Mouse (Mus musculus): ENCODE measurements around the gene Phactr3. TPM values are rescaled to one million over a fixed set of nuclear protein-coding genes. Genes with fewer than 3 reads are reported as not detected.
A peak's percentile ranks its signal among the peaks of the same experiment; 100 is the strongest.

Phactr3 gene
- total RNA-seq, 2 experiments from 2014 or later: 1.9 TPM

DNA sequence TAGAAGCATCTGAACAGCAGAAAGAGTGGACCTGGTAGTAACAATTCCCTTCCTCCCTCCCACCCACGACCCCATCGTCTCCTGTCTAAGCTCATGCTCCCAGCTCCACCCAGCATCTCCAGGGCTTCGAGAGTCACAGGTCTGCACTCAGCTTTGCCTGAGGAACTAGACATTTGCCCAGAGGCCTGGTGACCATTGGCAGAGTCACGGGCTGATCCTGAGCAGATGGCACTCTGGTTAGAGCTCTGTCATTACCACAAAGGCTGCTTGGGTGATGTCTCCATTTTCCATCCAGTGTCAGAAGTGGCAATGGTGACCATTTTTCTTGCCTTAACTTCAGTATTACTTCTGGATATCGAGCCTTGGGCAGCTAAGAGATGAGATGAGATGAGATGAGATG is 127.1 kb downstream of the Phactr3 start:
- DNase-seq: no peak
- intact Hi-C loops (cut with DNase I): loop anchor here (5.0 kb wide), 2 partner anchors 39 to 109 kb away; no protein-coding TSS in a partner anchor

DNA sequence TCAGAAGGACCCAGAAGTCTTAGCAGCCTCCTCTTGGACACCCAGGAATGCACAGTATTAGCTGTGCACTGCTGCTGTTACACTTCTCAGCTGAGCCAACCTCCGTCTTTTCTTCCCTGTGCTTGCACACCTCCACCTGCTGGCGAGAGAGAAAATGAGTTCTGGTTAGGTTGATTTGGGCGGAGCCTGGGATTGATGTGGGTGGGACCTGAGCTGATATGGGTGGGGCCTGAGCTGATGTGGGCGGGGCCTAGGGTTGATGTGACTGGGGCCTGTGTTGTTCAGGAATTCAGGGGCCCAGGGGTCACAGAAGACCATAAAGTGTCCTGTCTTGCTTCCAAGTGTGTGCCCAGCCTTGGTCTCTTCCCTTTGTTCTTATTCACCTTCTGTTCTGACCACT is 128.0 kb downstream of the Phactr3 start:
- DNase-seq: peak in 1 of 2 experiments; percentile 41

DNA sequence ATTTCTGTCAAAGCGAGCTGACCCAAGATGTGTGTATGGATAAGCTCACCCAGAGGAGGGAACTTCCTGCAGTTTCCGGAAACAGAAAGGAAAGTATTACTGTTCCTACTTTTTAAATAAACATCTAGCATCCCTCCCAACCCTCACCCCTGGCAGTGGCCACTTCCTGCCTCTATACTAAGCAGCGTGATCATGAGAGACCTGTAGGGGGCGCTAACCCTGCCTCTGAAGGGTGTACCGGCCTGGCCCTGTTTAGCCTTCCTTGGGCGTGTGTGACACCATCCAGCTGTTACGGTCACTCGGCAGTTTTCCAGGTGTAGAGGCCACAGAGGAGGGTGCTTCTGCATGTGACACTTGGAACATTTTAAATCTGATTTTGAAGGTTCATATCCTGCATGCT is 128.5 kb downstream of the Phactr3 start:
- peak in 1 of 2 experiments; percentile 14 for DNase-seq
- intact Hi-C loops (cut with DNase I): loop anchor here (5.0 kb wide), 2 partner anchors 40 to 110 kb away; no protein-coding TSS in a partner anchor

More for the DNA sequence above, 128.0 kb downstream of the Phactr3 start:
- intact Hi-C loops (cut with DNase I): loop anchor here (5.0 kb wide), 2 partner anchors 39 to 109 kb away; no protein-coding TSS in a partner anchor

DNA sequence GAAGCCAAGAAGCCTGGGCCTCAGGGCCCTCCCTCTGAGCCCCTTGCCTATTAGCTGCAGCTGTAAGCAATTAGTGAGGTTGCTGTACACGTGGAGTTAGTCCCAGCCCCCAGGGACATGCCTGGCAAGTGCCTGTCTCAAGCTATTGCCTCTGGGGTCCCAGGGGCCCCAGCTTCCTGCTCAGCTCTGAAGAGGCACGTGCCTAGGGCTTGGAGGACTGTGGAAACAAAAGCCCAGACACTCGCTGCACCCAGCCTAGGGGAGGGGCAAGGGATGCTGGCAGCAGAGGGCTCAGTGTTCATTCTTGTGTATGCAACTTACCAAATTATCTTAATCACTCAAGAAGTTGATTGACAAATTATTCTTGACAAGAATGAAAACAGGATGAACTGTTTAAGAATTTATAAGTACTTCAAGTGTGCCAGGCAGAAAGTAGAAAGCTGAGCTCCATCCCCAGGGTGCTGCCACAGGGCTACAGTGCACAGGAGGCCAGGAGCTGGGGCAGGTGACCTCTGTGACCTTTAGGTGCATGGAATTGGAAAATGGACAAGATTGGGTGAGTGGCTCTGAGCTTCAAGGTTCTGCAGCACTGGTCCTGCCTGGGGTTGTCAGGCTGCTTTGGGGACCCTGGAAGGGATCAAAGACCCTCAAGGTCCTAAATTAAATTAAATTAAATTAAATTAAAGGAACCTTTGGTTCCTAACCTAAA is 138.5 kb downstream of the Phactr3 start:
- intact Hi-C loops (cut with DNase I): no loop called here
- DNase-seq: no peak

DNA sequence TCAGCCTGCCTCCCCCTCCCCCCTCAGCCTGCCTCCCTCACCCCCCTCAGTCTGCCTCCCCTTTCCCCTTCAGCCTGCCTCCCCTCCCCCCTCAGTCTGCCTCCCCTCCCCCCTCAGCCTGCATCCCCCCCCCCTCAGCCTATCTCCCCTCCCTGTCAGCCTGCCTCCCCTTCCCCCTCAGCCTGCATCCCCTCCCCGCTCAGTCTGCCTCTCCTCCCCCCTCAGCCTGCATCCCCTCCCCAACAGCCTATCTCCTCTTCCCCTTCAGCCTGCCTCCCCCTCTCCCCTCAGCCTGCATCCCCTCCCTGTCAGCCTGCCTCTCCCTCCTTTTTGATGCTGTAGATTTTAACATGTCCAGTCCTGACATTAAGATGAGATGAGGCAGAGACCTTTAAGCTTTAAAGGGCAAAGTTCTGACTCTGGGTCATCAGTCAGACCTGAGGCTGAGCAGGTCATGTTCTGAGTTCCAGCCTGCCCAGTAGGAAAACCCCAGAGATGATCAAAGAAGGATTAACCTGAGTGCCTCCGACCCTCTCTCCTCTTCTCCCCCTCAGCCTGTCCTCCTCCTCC is 139.3 kb downstream of the Phactr3 start:
- intact Hi-C loops (cut with DNase I): no loop called here
- DNase-seq: no peak

DNA sequence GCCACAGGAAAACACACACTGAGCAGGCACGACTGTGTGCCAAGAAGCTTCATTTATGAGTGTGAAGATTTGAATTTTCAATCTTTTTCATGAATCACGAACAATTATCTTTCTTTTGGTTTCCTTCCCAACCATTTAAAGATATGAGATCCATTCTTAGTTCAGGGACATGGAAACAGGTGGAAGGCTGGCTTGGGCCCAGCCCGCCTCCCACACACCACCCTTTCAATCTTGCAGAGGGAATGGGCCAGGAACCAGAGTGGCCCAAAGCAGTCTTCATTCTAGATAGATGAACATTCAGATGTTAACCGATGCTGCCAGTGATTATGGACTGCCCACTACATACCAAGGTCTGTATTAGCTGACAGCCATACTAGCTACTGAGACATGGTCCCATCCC is 144.3 kb downstream of the Phactr3 start:
- intact Hi-C loops (cut with DNase I): no loop called here
- DNase-seq: no peak

DNA sequence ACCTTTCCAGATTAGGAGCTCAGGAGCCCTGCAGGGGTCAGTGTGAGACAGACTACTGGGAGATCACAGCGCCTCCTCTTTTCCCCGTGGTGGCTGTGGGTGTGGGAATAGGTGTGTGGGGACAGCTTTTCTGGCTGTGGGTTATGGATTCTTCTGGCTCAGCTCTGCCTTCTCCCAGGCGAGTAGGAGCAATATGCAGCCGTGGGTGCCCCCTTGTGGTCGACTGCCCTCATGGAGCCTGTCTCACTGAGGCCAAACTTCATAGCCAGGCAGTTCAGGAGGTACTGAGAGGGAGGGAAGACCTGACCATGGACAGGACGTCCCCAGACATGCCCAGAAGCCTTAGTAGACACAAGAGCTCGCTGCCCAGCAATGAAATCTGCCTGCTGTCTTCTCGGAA is 145.6 kb downstream of the Phactr3 start:
- intact Hi-C loops (cut with DNase I): loop anchor here (1.0 kb wide), 2 partner anchors 127 to 163 kb away; no protein-coding TSS in a partner anchor

DNA sequence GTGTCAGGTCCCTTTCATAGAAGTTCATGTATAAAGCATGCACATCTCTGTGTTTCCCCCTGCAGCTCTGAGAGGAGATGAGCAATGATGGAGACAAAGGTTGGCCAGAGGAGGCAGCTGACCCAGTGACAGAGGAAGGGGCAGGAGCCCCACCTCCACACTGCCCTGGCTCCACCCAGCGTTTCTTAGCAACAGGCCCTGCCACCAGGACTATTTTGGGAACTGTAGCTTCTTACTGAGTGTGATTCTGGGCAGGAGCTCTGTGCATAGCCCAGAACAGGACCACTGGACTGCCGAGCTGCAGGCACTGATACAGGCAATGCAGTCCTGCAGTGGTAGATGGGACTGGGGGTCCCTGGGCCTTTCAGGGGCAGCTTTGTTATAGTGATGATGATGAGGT is 146.7 kb downstream of the Phactr3 start:
- DNase-seq: peak; percentile 46 to 51
- intact Hi-C loops (cut with DNase I): no loop called here

More for the DNA sequence above, 145.6 kb downstream of the Phactr3 start:
- DNase-seq: peak; percentile 82 to 89

DNA sequence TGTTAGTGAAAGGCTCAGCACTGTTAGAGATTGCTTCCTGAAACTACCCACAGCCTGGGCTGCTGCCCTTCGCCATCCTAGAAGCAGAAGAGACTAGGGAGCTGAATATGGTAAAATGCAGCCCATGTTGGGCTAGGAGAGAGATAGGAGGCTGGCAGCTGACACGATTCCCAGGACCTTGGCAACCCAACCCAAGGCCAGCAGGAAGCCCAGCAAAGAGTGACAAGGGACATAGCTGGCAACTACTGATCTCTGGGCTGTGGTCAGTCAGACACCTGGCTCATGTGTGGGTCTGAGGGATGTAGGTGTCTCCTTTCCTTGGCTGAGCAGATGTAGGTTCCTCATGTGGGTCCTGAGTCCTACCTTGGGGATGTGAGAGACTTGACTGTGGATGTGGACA is 152.0 kb downstream of the Phactr3 start:
- intact Hi-C loops (cut with DNase I): no loop called here
- DNase-seq: no peak

DNA sequence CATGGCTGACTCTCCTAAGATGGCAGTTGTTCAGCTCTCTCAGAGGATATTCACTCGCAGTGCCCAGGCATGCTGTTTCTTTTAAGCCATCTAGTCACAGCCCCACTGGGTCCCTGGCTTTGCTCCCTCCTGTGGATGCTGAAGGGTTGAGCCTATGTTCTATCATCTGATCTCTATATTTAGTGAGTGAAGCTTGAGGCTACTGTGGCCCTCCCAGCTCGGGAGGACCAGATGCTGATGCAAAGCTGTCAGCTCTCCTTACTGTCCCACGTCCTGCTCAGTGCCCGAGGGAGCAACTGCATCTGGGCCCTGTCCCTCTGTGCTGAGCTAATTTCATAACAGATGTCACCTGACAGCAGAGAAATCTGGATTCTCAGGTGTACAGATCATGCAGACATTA is 153.6 kb downstream of the Phactr3 start:
- no peak for DNase-seq
- intact Hi-C loops (cut with DNase I): no loop called here

DNA sequence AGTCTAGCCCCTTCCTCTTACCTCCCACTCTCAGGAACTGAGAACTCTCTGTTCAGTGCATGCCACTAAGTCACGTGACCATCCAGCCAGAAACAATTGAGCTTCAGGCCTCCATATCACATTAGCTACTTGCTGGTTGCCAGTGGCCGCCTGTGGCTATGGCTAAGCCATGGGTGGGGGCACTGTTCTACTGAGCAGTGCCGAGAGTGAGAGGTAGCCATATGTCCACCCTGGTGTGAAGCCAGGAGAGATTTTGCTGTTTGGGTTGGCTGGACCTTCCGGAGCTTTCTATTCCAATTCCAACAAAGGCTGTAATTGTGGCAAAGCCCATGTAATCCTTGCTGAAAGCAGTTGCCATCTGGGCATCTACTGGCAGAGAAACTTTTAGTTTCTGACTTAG is 155.4 kb downstream of the Phactr3 start:
- intact Hi-C loops (cut with DNase I): no loop called here
- no peak for DNase-seq

DNA sequence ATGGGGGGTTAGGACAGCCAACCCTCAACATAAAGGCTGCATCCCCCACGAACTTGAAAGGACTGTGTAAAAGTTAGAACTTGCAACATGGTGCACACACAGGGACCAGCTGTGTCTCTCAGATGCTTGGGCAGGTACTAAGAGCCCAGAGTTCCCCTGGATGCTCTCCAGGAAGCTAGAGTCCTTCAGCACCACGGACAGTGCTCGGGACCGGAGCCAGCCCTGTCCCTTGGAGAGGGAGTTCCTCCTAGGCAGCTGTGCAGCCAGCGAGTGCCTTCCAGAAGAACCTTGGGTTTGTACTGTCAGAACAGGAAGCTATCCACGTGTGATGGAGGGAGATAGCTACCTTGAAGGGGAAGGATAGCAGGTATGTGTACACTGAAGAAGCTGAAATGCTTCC is 158.4 kb downstream of the Phactr3 start:
- intact Hi-C loops (cut with DNase I): no loop called here
- DNase-seq: peak; percentile 85 to 88

DNA sequence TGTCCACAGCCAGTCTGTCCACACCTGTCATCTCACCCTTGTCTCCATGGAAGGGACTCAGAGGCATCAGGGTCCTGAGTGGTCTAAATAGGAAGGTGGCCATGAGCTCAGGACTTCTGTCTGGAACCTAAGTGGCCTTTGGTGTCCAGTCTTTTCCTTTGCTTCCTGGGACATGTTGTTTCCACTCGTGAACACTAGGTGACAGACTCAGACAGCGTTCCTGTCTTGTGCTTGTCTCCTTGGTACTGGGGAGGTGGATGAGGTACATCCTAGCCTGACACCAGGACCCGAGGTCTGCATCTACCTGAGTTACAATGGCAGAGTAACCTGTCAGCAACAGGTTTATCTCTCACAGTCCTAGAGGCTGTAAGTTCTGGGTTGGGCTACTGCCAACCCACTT is 162.4 kb downstream of the Phactr3 start:
- no peak for DNase-seq
- intact Hi-C loops (cut with DNase I): no loop called here

DNA sequence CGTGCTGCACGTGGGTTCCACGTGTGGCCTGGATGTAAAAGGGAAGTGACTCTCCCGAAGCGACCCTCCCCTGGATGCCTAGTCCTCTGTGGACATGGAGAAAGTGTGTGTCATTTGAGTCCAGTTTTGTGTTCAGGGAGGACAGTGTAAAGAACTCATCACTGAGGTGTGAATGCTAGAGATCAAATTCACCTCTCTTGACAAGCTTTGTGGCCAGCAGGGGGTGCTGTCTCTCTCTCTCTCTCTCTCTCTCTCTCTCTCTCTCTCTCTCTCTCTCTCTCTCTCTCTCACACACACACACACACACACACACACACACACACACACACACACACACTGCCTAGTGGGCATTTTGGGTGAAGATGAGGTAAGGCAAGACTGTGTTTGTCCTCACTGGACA is 168.5 kb downstream of the Phactr3 start:
- intact Hi-C loops (cut with DNase I): loop anchor here (2.0 kb wide), 1 partner anchor 52 kb away; no protein-coding TSS in a partner anchor
- DNase-seq: peak in 1 of 2 experiments; percentile 45

DNA sequence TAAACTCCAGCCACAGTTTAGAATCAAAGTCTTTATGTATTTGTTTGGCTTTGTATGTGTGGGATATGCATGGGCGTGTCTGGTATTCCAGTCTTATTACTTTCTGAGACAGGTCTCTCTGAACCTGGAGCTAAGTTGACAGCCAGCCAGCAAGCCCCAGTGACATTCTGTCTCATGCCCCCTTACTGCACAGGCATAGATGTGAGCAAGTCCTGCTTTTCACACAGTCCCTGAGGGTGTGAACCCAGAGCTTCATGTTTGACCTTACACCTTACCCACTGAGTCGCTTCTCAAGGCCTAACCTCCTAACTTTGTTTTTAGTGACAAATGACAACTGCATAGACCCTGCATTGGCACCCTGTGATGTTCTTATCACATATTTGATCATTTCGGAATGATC is 169.9 kb downstream of the Phactr3 start:
- DNase-seq: no peak

DNA sequence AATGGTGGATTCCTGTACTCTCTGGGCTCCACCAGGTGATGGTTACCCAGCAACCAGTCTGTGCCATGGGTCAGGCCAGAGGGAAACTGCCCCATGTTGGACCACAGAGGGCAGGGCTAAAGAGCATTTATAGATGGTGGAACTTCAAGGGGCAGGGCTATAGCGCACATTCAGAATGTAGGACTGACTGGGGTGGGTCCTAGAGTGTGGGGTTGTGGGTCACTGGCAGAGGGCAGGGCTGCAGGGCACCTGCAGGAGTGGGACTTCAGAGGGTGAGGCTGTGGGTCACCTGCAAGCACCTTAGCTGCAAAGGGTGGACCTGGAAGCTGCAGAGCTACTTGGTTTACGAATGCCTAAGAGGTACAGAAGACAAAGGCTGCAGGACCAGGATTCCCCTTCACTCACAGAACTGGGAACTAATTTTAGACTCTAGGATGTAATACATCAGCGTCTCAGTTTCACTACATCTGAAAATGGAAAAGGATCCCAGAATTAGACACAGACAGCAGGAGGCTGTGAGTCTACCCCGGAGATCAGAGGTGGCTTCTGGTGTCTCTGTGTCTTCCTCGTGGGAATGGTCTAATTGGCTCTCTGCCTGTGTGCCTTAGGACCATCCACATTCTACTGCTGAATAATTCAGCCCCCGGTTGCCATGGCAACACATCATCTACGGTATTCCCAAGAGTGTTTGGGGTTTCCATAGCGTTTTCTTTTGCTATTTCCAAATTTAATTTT is 184.8 kb downstream of the Phactr3 start:
- no peak for DNase-seq
- intact Hi-C loops (cut with DNase I): no loop called here

More for the DNA sequence above, 169.9 kb downstream of the Phactr3 start:
- intact Hi-C loops (cut with DNase I): no loop called here

DNA sequence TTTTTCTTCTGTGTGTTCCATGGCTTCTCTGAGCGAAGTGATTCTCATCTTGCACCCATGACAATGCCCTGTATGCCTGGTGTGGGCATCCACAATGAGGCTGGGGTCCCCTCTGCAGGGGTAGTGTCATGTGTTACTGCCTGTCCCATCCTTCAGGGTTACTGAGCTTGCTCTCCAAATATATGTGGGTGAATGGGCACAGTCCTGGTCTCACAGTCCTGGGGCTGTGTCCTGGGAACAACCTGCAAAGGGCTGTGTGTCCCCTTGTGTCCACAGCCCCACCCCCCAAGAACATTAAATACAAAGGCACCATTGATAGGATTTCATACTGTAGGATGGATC is 185.4 kb downstream of the Phactr3 start:
- DNase-seq: no peak
- intact Hi-C loops (cut with DNase I): no loop called here

DNA sequence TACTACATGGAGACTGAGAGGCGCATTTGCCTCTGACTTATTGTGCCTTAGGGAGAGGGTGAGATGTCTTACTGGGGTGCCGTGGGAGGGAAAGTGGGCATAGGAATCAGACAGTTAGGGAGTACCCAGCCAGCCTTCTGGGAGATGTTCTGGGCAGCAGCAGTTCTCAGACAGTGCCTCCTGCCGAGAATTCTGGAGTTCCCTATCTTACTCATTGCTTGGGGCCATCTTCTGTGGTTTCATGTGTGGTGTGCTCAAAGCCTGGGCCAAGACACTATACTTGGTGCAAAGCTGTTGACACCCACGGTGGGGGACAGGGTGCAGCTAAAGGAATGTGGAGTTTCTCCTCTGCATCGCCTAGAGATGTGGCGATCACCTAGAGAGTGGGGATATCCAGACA is 185.9 kb downstream of the Phactr3 start:
- intact Hi-C loops (cut with DNase I): no loop called here
- no peak for DNase-seq

DNA sequence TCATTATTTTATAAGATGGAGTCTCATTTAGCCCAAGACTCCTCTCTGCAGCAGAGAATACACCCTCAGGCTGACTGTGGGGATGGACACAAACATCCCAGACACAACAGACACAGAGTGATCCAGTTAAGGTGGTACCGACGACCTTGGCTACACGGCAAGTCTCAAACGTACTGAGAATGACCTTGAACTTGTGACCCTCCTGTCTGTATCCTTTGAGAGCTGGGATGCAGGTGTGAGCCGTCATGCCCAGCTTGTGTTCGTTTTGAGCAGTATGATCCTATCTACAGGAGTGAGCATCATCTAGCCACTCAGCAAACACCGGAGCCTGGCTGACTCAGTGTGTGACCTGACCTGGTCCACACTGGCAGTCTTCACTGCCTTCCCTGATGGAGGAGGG is 194.8 kb downstream of the Phactr3 start:
- intact Hi-C loops (cut with DNase I): no loop called here
- no peak for DNase-seq

DNA sequence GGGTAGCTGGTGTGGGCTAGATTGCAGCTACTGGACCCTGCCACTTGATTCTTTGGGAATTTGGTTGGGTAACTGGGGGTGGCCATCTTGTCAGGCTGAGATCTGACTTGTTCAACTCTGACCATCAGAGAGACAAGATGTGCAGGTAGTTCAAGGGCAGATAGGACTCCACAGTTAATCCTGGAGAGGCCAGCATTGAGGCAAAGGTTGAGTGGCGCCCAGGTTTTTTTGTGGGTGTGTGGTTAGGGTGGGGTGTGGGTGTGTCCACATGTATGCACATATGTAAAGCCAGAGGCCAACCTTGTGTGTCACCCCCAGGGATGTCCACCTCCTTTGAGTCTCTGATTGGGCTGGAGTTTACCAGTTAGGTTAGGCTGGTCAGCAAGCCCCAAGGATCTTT is 197.5 kb downstream of the Phactr3 start:
- DNase-seq: no peak
- intact Hi-C loops (cut with DNase I): no loop called here

DNA sequence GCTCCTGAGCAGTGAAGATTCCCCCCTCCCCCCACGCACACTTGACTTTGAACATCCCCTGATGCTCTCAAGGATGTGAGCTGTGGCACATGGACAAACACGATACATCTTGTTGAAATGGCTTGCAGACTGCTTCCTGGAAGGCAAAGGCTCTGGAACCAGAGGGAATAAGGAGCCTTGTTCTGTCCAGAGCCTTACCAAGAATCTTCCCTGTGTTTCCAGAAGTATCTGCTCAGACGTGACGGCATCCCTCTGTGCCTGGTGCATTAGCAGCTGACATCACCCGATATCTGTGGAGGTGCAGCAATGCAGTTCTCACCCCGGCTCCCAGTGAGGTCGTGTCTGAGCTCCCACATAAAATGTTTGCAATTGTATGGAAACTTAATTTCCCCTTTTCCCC is 201.0 kb downstream of the Phactr3 start:
- intact Hi-C loops (cut with DNase I): no loop called here
- DNase-seq: no peak

DNA sequence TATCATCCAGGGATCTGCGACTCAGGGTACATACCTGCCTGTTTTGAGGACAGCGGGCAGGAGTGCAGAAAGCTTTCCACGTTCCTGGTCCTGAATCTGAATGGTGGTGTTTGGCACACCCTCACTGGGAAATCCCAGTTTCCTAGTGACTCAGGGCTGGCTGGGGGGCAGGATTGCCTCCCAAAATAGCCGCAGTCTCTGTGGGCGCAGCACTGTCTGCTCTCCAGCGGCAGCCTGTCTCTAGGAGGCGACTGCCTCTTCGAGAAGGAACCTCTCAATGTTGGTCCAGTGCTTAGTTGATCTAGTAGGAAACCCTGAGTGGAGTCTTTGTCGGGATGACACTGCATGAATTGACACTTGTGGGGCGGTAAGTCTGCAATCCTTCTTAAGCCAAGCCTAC is 202.5 kb downstream of the Phactr3 start:
- intact Hi-C loops (cut with DNase I): no loop called here
- peak; percentile 6 to 17 for DNase-seq

Data from heart, postnatal 10 days (tissue).